Comparison of ENCODE assay signal across 8 mouse cellular contexts in the genomic region with DNA sequence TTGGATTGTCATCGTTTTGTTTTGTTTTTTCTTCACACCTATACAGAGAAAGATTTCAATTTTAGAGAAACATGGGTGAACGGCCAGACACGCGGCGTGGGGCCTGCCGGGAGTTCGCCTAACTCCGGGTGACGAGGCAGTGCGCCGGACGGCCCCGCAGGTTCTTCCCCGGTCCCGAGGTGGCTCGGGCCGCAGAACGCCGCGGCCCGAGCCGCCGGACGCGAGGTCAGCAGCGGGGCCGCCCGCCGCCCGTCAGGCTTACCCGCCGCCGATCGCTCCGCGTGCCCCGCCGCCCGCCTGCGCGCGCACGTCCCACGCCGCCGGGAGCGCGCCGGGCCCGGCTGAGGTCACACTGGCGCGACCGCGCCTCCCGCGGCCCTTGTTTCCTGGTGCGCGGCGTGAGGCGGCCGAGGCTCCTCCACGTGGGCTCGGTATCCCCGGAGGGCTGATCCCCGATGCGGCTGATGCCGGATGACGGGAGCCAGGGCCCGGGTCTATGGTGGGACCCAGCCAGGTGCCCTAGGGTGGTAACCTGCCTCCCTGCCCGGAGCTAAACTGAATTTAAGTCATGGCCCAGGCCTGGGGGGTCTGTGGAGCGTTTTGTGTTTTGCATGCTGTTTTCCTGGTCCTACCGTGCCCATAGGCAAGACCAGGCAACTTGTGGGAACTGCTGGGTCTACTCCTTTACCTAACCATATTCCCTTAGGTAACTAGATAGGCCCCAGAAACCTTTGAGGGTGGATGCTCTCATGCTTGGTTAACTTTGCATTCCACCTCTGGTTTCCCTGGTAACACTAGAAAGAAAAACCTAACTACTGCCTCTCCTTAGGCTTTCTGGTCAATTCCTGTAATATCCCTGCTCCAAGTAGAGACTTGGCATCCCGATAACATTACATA. TPM values are rescaled to one million over a fixed set of nuclear protein-coding genes. Genes with fewer than 3 reads are reported as not detected.
DNase-seq lines count a peak whose midpoint lies in the region; ATAC-seq lines count a peak whose summit lies in the region.

Gene Bcap29, minus strand, starts transcription at position 316 of the 897 bp plus-strand sequence.

- no peaks in the 10 kb centered on the region for H3K9me3 ChIP-seq in hindbrain, embryonic 10.5 days

- WGBS in hindbrain, embryonic 10.5 days, result 2% methylated on average over 73 of the region's 73 CpGs

- peak within 1 kb of the TSS; percentile 66 for H3K4me3 ChIP-seq in hindbrain, embryonic 10.5 days

- ATAC-seq in frontal cortex, adult (ENCODE audit: low TSS enrichment), result peak; percentile 87

- peak; percentile 87 for DNase-seq in Muller cell, postnatal 12 days (ENCODE audit: inconsistent ontology term)
- DNase-seq in cerebellum, adult 9-10 months, result peak; percentile 74
- peak; percentile 72 for DNase-seq in hindbrain, embryonic 10.5 days (ENCODE audit: low spot score)
- peak; percentile 39 to 51 for DNase-seq in layer of hippocampus, postnatal 14 days (ENCODE audit: low spot score in 2 of 2)
- DNase-seq in lung, postnatal 36 days, result peak; percentile 85
- peak; percentile 89 for DNase-seq in retina, postnatal 1 day
- DNase-seq in urinary bladder, adult 2 months (ENCODE audit: low spot score), result peak; percentile 69

- peak within 1 kb of the TSS; percentile 95 for H3K27ac ChIP-seq in hindbrain, embryonic 10.5 days

- H3K27me3 ChIP-seq in hindbrain, embryonic 10.5 days (ENCODE audit: insufficient read depth, poor library complexity, severe bottlenecking), result no peaks in the 10 kb centered on the region

- no peaks in the 10 kb centered on the region for H3K36me3 ChIP-seq in hindbrain, embryonic 10.5 days

- H3K4me1 ChIP-seq in hindbrain, embryonic 10.5 days (replicated peaks), result peaks cover 12% of the 10 kb centered on the region; the same call in 1 of the 2 replicates

RNA-seq across cellular contexts. Expression of gene Bcap29, which starts in this region (rescaled TPM):
- polyA plus RNA-seq in hindbrain, embryonic 10.5 days (2016; fragmentation: Nextera tagmentation; extraction: Ambion mirVana), result 19.7 and 21.0 TPM in 2 replicates
- 10 to 100 TPM; 25.7 to 27.8 TPM for total RNA-seq in layer of hippocampus, postnatal 14 days (2021)
- 20.0 and 23.4 TPM in 2 replicates for polyA plus RNA-seq in urinary bladder, adult 2 months (2012; rRNA removed)

Comparison
In these comparisons a context has a peak if more than half of its experiments do, and no peak if none do; other contexts are left out.
1. Peak in every context shown above with its lines: DNase-seq, ATAC-seq, H3K4me3 ChIP-seq and H3K27ac ChIP-seq.